Mouse (Mus musculus) monocyte, adult 2 months (primary cell): ENCODE data around the gene Map7.

ENCODE experiments used
- DNase-seq, 2 experiments: peaks; one replicate each; pipeline ENCODE4 v3.0.0; 2022; ENCODE audit warnings: low spot score in 2 of 2, low read depth in 1 of 2

Gene Map7

GRCm38 (mm10) chr10:20226728-20227127 lies 78.5 kb downstream of the Map7 start:
- no peak for DNase-seq

DNA sequence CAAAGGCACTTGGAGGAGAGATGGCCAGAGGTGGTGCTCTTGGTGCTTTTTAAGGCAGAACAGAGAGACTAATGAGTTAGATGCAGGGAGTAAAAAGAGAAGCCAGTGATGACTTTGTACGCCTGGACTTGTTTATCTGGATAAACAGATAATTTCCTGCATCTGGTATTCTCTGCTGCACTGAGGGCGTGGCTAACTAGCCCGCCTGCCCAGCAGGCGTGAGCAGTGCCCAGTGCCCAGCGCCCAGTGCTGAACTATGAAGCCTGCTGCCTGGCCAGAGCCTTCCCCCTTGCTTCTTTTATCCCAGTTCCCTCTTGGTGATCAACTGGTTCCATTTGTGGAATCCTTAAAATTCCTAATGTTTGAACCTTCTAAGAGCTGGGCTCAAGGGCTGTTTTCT lies 81.8 kb downstream of the Map7 start:
- no peak for DNase-seq

GRCm38 (mm10) chr10:20233451-20233850 lies 85.2 kb downstream of the Map7 start:
- no peak for DNase-seq

- no peak for DNase-seq
Observed at GRCm38 (mm10) chr10:20234466-20234865, 86.2 kb downstream of the Map7 start.

DNA sequence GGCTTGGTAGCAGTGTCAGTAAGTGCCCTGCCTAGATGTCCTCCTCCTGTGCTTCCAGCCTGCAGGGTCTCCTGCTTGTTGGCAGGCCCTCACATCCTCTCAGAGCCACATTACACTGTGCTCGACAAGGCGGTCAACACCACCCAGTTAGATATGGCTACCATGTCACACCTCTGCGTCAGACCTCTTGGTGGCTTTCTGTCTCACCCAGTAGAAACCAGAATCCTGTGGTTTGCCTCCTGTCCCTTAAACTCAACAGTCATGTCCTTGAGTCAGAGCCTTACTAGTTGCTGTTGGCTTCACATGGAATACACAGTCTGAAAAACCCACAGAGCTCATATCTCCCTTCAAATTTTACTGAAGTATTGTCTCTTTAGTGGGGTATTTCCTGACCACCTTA lies 87.4 kb downstream of the Map7 start:
- DNase-seq, result no peak

DNA sequence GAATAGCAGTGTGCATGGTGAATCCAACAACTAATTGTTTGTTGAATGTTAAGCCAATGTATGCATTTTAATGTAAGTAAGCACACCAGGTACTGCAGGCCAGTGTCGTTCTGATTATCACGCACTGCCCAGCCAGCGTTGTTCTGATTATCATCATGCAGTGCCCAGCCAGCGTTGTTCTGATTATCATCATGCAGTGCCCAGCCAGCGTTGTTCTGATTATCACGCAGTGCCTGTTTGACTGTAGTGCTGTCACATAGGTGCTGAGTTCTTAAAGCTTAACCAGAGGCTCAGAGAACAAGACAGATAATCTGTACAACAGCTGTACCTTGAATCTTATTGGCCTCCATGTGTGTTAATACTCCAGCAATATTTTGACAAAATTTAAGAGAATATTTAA lies 88.0 kb downstream of the Map7 start:
- no peak for DNase-seq

DNA sequence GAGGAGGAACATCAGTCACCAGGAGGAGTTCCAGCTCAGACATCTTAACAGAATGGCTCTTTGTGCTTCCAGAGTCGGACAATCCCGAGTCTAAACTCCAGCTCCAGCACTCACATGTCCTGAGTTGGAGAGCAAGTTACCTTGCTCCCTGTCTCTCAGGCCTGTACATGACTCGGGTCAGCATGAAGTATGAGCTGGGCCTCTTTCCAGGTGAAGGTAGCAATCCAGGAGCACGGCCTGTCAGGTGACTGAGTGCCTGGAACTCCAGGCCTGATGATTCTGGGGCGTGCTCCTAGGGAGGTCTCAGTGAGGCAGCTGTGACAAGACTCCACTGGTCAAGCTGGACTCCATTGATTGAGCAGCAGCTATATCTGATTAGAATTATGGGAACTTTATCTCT lies 90.0 kb downstream of the Map7 start:
- no peak for DNase-seq

GRCm38 (mm10) chr10:20240858-20241257 lies 92.6 kb downstream of the Map7 start:
- no peak for DNase-seq

DNA sequence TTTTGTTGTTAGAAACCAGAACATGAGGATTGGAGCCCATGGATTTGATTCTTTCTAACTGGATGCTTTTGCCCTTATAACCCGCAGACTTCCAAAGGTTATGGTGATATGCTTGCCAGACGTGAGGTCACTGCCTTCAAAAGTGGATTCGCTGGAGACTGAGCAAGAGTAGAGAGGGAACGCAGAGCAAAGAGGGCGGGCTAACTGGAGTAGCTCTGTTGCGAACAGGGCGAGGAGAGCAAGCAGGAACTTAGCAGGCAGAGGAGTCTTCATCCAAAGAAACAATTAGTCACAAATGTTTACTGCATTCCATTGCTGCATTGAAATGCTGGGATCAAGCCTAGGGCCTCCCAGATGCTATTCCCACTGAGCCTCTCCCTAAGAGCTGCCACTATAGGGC lies 95.0 kb downstream of the Map7 start:
- no peak for DNase-seq

DNA sequence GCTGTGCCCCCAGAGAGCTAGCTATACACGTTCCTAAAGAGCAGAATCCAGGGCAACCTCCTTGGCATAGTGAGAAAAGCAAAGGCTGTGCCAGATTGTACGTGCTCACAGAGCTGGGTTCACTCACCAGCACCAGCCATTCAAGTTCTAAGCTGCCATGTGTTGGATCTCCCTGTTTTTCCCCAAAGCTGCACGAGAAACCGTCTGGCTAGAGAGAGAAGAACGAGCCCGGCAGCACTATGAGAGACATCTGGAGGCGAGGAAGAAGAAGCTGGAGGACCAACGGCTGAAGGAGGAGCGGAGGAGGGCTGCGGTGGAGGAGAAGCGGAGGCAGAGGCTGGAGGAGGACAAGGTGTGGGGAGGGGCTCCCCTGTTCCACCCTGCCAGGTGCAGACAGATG lies 96.8 kb downstream of the Map7 start:
- DNase-seq, result no peak

- no peak for DNase-seq
Observed at GRCm38 (mm10) chr10:20249091-20249490, 100.8 kb downstream of the Map7 start.

- DNase-seq, result no peak
Observed at GRCm38 (mm10) chr10:20255579-20255978, 107.3 kb downstream of the Map7 start.

- DNase-seq, result no peak
Observed at GRCm38 (mm10) chr10:20257054-20257643, 108.9 kb downstream of the Map7 start.

DNA sequence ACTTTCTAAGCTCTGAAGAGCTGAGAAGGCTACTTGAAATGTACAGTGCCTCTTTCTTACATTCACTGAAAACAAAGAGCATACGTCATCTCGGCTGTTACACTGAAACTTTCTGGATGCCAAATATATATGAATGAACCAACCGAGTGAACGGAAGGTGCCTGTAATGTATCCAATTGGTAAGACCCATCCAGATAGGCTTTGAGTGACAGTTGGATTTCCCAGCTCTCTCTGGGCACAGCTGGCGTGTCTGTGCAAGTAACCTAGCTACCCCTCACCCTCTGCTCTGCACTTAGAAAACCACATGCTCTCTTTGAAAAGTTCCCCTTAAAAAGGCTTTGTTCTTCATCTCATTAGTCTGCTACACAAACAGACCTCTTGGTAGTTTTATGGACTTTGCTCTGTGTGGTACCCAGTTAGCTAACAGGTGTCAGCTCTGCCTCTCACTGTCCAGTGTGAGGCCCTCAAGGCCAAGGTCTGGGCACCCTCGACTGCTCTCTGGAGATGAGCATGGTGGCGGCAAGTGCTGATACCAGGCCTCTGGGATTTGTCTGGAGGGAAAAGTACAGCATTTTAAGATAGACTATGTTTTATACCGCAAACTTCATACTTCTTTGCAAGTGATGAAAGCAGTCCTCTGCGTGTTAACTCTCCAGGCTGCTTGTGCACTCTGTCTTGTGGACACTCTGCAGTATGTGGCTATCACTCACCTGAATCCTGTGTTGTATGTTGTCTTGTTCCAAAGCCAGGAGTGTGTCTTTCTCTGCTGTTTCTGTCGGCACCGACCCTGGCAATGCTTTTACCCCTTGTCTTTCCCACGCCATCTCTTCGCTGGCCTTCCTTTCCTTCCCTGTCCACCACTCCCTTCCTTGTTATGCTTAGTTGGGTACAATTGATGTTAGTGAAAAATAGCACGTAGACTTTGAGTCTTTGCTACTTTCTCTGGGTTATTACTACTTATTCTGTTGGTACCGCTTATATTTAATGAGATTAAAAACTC lies 109.8 kb downstream of the Map7 start:
- DNase-seq, result no peak

DNA sequence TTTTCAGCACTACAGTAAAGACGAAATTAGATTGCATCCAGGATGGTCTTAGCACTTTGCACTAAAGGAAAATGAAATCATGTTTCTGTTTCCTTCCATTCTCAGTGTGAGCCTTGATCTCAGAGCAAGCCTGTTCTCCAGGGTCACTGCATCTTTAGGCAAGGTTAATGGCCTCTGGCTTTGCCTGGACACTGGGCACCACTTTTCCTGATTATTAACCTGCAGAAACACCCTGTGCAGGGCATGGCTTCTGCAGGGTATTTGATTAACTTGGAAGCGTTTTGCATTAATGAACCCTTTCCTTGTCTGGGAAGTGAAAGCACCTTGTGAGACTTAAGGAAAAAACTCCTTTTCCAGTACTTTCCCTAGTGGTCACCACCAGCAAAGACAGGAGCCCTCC lies 111.2 kb downstream of the Map7 start:
- DNase-seq, result no peak

DNA sequence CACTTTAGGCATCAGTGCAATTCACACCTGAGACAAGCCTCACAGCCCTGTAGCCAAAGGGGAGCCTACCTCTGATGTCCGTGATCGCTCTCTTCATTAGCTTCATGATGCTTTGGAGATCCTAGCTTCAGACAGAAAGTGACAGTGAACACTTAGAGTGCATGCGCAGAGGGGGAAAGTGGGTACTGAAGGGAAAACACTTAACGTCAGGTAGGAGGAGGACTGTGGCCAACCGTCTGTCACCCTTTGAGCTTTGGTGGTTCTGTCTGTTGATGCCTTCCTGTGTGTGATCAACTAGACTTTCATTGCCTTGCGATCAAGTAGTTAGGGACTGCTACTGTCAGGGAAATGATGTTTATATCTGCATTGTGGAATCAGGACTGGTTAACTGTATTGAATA lies 114.6 kb downstream of the Map7 start:
- no peak for DNase-seq

GRCm38 (mm10) chr10:20264479-20264878 lies 116.2 kb downstream of the Map7 start:
- DNase-seq, result no peak

DNA sequence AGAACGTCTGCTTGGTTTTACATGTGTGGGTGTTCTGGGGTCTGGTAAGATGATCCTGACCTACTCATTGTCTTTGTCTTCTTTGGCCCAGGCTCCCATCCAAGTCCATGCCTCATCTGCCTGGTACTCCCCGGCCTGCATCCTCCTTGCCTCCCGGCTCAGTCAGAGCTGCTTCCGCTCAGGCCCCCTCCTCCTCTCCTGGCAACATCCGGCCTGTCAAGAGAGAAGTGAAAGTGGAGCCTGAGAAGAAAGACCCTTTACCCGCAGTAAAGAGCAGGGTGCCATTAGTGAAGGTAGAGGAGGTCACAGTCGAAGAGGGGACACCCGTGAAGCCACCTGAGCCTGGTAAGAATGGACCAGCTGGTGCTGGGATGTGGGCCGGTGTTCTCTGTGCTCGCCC lies 118.8 kb downstream of the Map7 start:
- no peak for DNase-seq

- no peak for DNase-seq
Observed at GRCm38 (mm10) chr10:20268945-20269344, 120.7 kb downstream of the Map7 start.

DNA sequence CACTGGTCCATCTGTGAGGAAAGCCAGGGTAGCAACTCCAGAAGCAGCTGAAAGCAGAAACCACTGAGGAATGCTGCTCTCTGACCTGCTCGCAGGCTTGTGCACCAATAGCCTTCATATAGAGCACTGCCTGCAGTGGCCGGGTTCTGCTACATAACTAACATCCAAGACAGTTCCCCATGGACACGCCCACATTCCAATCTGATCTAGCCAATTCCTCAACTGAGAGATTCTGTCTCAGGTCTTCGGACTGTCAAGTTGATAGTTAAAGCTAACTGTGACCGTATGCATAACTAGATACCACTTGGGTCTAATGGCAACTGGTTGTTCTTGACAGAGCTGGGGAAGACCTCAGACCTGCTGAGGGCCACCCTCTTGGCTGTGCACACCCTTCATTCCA lies 124.1 kb downstream of the Map7 start:
- no peak for DNase-seq

DNA sequence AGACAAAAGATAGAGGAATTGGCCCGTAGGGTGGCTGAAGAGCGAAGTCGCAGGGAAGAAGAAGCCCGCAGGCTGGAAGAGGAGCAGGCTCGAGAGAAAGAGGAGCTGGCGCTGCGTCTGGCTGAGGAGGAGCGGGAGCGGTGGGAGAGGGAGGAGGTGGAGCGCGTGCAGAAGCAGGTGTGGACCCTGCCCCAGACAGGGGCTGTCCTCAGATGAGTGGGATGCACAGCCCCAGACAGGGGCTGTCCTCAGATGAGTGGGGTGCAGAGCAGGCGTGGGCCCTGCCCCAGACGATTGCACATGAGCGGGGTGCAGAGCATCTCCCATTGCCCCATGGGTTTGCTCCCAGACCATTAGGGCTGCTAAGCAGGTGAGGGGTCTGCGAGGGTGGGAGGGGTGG lies 125.0 kb downstream of the Map7 start:
- no peak for DNase-seq

- no peak for DNase-seq
Observed at GRCm38 (mm10) chr10:20274022-20274421, 125.8 kb downstream of the Map7 start.

DNA sequence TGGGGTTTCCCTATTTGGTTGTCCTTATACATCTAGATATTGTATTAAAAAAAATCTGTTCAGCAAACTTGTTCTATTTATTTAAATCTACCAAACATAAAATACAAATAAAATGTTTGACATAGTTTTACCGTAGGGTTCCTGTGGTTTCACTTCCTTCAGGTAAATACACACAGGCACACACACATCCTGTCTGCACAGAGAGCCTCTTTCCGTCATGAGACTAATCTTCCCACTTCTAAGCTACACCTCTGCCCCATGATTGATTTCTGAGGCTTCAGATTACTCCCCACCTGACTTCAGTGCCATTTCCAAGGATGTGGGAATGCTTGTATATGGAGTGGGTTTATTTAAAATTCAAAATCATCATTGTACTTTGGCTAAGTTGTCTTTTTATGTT lies 133.2 kb downstream of the Map7 start:
- DNase-seq, result no peak
